Mouse (Mus musculus) heart, embryonic 15.5 days (tissue): ENCODE measurements at regions not wholly inside any gene's neighbourhood (a gene's known extent, or its start where the extent isn't known, plus 50 kb on each side); places are given as distances from the start of the nearest gene placed in this dataset.

Experiments
- ATAC-seq: fragments of 200-750 bp; cut with Nextera tagmentation; replicated peaks from 2 replicates; pipeline ENCODE4 v1.8.0; 2017; ENCODE audit warnings: low read depth, moderate TSS enrichment; ENCODE audit not compliant: insufficient number of reproducible peaks, insufficient read depth, low FRiP score
- H3K27ac ChIP-seq: fragments of 300-500 bp; sonication (generic); 2 replicates; pipeline ENCODE4 v1.5.1; 2015; ENCODE audit warnings: mild to moderate bottlenecking, inconsistent platforms
- H3K27me3 ChIP-seq: fragments of 300-500 bp; sonication (generic); 2 replicates; pipeline ENCODE4 v1.6.1; 2015; ENCODE audit warnings: inconsistent platforms
- H3K36me3 ChIP-seq: fragments of 300-500 bp; sonication (generic); 2 replicates; pipeline ENCODE4 v1.6.1; 2015; ENCODE audit warnings: mild to moderate bottlenecking, inconsistent platforms
- H3K4me1 ChIP-seq: fragments of 300-500 bp; sonication (generic); replicated peaks from 2 replicates; pipeline ENCODE4 v1.6.1; 2015; ENCODE audit warnings: inconsistent platforms
- H3K4me2 ChIP-seq: fragments of 300-500 bp; sonication (generic); 2 replicates; pipeline ENCODE4 v1.6.1; 2015; ENCODE audit warnings: inconsistent platforms, mild to moderate bottlenecking, moderate library complexity
- H3K4me3 ChIP-seq: fragments of 300-500 bp; sonication (generic); 2 replicates; pipeline ENCODE4 v1.5.1; 2015; ENCODE audit warnings: mild to moderate bottlenecking, inconsistent platforms
- H3K9ac ChIP-seq: fragments of 300-500 bp; sonication (generic); 2 replicates; pipeline ENCODE4 v1.6.1; 2015; ENCODE audit warnings: mild to moderate bottlenecking, inconsistent platforms
- H3K9me3 ChIP-seq: fragments of 300-500 bp; sonication (generic); replicated peaks from 2 replicates; pipeline ENCODE4 v1.6.1; 2016; ENCODE audit warnings: inconsistent platforms
- WGBS: fragments of 180-500 bp; shearing (Covaris S2); methylation state at CpG from one replicate; pipeline ENCODE4 v1.1.7; 2015; ENCODE audit warnings: mixed read lengths; 5-methylcytosine and 5-hydroxymethylcytosine counted together

GRCm38 (mm10) chr19:60030212-60030788 lies 86.8 kb upstream of the Rab11fip2 start:
- WGBS, result 38% methylated on average over 3 of the region's 3 CpGs
- Histone ChIP-seq H3K27me3 (no peaks in the 10 kb centered on the region), H3K4me1 (peaks cover 10% of the 10 kb centered on the region; the same call in 1 of the 2 replicates), H3K27ac (no peak overlapping the region), H3K4me2 (no peak overlapping the region), H3K9me3 (no peaks in the 10 kb centered on the region), H3K36me3 (no peaks in the 10 kb centered on the region), H3K9ac (no peak overlapping the region), H3K4me3 (no peak overlapping the region)
- ATAC-seq, result no peak

- no peak for ATAC-seq
- H3K4me2 ChIP-seq, result no peak overlapping the region
- no peak overlapping the region for H3K9ac ChIP-seq
- peaks cover 10% of the 10 kb centered on the region; the same call in 1 of the 2 replicates for H3K4me1 ChIP-seq
- 71% methylated on average over 4 of the region's 4 CpGs for WGBS
- no peak overlapping the region for H3K4me3 ChIP-seq
- no peaks in the 10 kb centered on the region for H3K9me3 ChIP-seq
- no peaks in the 10 kb centered on the region for H3K27me3 ChIP-seq
- no peak overlapping the region for H3K27ac ChIP-seq
- no peaks in the 10 kb centered on the region for H3K36me3 ChIP-seq
Measured at GRCm38 (mm10) chr19:60029720-60030119, 86.3 kb upstream of the Rab11fip2 start.

GRCm38 (mm10) chr19:60015614-60016300 lies 72.3 kb upstream of the Rab11fip2 start:
- Histone ChIP-seq H3K4me3 (no peak overlapping the region), H3K27ac (no peak overlapping the region), H3K9me3 (no peaks in the 10 kb centered on the region), H3K36me3 (no peaks in the 10 kb centered on the region), H3K27me3 (no peaks in the 10 kb centered on the region), H3K9ac (no peak overlapping the region), H3K4me2 (no peak overlapping the region), H3K4me1 (no peaks in the 10 kb centered on the region)
- 63% methylated on average over 12 of the region's 12 CpGs for WGBS
- no peak for ATAC-seq

- H3K9ac ChIP-seq, result no peak overlapping the region
- no peak for ATAC-seq
- H3K4me2 ChIP-seq, result no peak overlapping the region
- 90% methylated on average over 1 of the region's 1 CpGs for WGBS
- no peaks in the 10 kb centered on the region for H3K36me3 ChIP-seq
- H3K4me3 ChIP-seq, result no peak overlapping the region
- H3K4me1 ChIP-seq, result no peaks in the 10 kb centered on the region
- no peaks in the 10 kb centered on the region for H3K27me3 ChIP-seq
- no peak overlapping the region for H3K27ac ChIP-seq
- H3K9me3 ChIP-seq, result no peaks in the 10 kb centered on the region
Measured at GRCm38 (mm10) chr19:59995557-59995956, 52.1 kb upstream of the Rab11fip2 start.
